Mouse (Mus musculus): ENCODE measurements around the gene Prmt1. TPM values are rescaled to one million over a fixed set of nuclear protein-coding genes. Genes with fewer than 3 reads are reported as not detected.
A peak's percentile ranks its signal among the peaks of the same experiment; 100 is the strongest.

The Prmt1 gene
- 165 and 186 TPM in 2 replicates for polyA plus RNA-seq (2014; fragmentation: Nextera tagmentation; extraction: Ambion mirVana)

- peak within 1 kb of the TSS; percentile 98 for H3K9ac ChIP-seq (replicated peaks; ENCODE audit: low read depth, low read length)
- under 1% methylated on average over 39 of the region's 42 CpGs for WGBS
- H3K4me2 ChIP-seq (replicated peaks; ENCODE audit: low read depth, low read length) = peak within 1 kb of the TSS; percentile 65
- peak within 1 kb of the TSS; percentile 98 for H3K4me3 ChIP-seq (ENCODE audit: low read depth, low read length)
- no peaks in the 10 kb centered on the region for H3K27me3 ChIP-seq (ENCODE audit: control insufficient read depth, insufficient read depth, low read length)
- H3K36me3 ChIP-seq (ENCODE audit: control insufficient read depth, insufficient read depth, low read length) = peaks cover 26% of the 10 kb centered on the region
- H3K27ac ChIP-seq (ENCODE audit: low read length) = peak within 1 kb of the TSS; percentile 95
- ATAC-seq (ENCODE audit: insufficient number of reproducible peaks, insufficient read depth, low FRiP score, low read depth) = peak; percentile 96
- no peaks in the 10 kb centered on the region for H3K9me3 ChIP-seq (ENCODE audit: control insufficient read depth, low read depth, low read length)
- peaks cover 24% of the 10 kb centered on the region for H3K4me1 ChIP-seq (ENCODE audit: control insufficient read depth, insufficient read depth, low read length)
These were observed at the start of gene Prmt1 for GRCm38 (mm10) chr7:44986192-44986878. Gene Prmt1 (minus strand): TSS chr7:44986568.

GRCm38 (mm10) chr7:45035631-45036030, 49.3 kb upstream of the Prmt1 start:
- Histone ChIP-seq H3K9ac (replicated peaks; ENCODE audit: low read depth, low read length) (no peak overlapping the region), H3K4me1 (ENCODE audit: control insufficient read depth, insufficient read depth, low read length) (no peaks in the 10 kb centered on the region), H3K9me3 (ENCODE audit: control insufficient read depth, low read depth, low read length) (no peaks in the 10 kb centered on the region), H3K4me2 (replicated peaks; ENCODE audit: low read depth, low read length) (no peak overlapping the region), H3K27me3 (ENCODE audit: control insufficient read depth, insufficient read depth, low read length) (no peaks in the 10 kb centered on the region), H3K36me3 (ENCODE audit: control insufficient read depth, insufficient read depth, low read length) (peaks cover 92% of the 10 kb centered on the region), H3K4me3 (ENCODE audit: low read depth, low read length) (no peak overlapping the region), H3K27ac (ENCODE audit: low read length) (no peak overlapping the region)
- 85% methylated on average over 3 of the region's 3 CpGs for WGBS
- no peak for ATAC-seq (ENCODE audit: insufficient number of reproducible peaks, insufficient read depth, low FRiP score, low read depth)

GRCm38 (mm10) chr7:45033722-45034359, 47.5 kb upstream of the Prmt1 start:
- Histone ChIP-seq H3K27me3 (ENCODE audit: control insufficient read depth, insufficient read depth, low read length) (no peaks in the 10 kb centered on the region), H3K4me1 (ENCODE audit: control insufficient read depth, insufficient read depth, low read length) (no peaks in the 10 kb centered on the region), H3K4me2 (replicated peaks; ENCODE audit: low read depth, low read length) (no peak overlapping the region), H3K27ac (ENCODE audit: low read length) (no peak overlapping the region), H3K9me3 (ENCODE audit: control insufficient read depth, low read depth, low read length) (no peaks in the 10 kb centered on the region), H3K9ac (replicated peaks; ENCODE audit: low read depth, low read length) (no peak overlapping the region), H3K4me3 (ENCODE audit: low read depth, low read length) (no peak overlapping the region), H3K36me3 (ENCODE audit: control insufficient read depth, insufficient read depth, low read length) (peaks cover 95% of the 10 kb centered on the region)
- no peak for ATAC-seq (ENCODE audit: insufficient number of reproducible peaks, insufficient read depth, low FRiP score, low read depth)
- 97% methylated on average over 19 of the region's 19 CpGs for WGBS

GRCm38 (mm10) chr7:45030857-45031256, 44.5 kb upstream of the Prmt1 start:
- ATAC-seq (ENCODE audit: insufficient number of reproducible peaks, insufficient read depth, low FRiP score, low read depth) = no peak
- H3K9ac ChIP-seq (replicated peaks; ENCODE audit: low read depth, low read length) = no peak overlapping the region
- no peaks in the 10 kb centered on the region for H3K27me3 ChIP-seq (ENCODE audit: control insufficient read depth, insufficient read depth, low read length)
- H3K4me3 ChIP-seq (ENCODE audit: low read depth, low read length) = no peak overlapping the region
- H3K9me3 ChIP-seq (ENCODE audit: control insufficient read depth, low read depth, low read length) = no peaks in the 10 kb centered on the region
- 97% methylated on average over 8 of the region's 8 CpGs for WGBS
- peaks cover 90% of the 10 kb centered on the region for H3K36me3 ChIP-seq (ENCODE audit: control insufficient read depth, insufficient read depth, low read length)
- no peak overlapping the region for H3K4me2 ChIP-seq (replicated peaks; ENCODE audit: low read depth, low read length)
- H3K4me1 ChIP-seq (ENCODE audit: control insufficient read depth, insufficient read depth, low read length) = no peaks in the 10 kb centered on the region
- no peak overlapping the region for H3K27ac ChIP-seq (ENCODE audit: low read length)

- no peak for ATAC-seq (ENCODE audit: insufficient number of reproducible peaks, insufficient read depth, low FRiP score, low read depth)
- Histone ChIP-seq H3K27me3 (ENCODE audit: control insufficient read depth, insufficient read depth, low read length) (no peaks in the 10 kb centered on the region), H3K9ac (replicated peaks; ENCODE audit: low read depth, low read length) (no peak overlapping the region), H3K9me3 (ENCODE audit: control insufficient read depth, low read depth, low read length) (no peaks in the 10 kb centered on the region), H3K36me3 (ENCODE audit: control insufficient read depth, insufficient read depth, low read length) (peaks cover 81% of the 10 kb centered on the region), H3K4me3 (ENCODE audit: low read depth, low read length) (no peak overlapping the region), H3K4me1 (ENCODE audit: control insufficient read depth, insufficient read depth, low read length) (no peaks in the 10 kb centered on the region), H3K27ac (ENCODE audit: low read length) (no peak overlapping the region), H3K4me2 (replicated peaks; ENCODE audit: low read depth, low read length) (no peak overlapping the region)
- WGBS = 92% methylated on average over 6 of the region's 6 CpGs
These were observed 43.6 kb upstream of the Prmt1 start for GRCm38 (mm10) chr7:45029995-45030394.

- Histone ChIP-seq H3K9me3 (ENCODE audit: control insufficient read depth, low read depth, low read length) (no peaks in the 10 kb centered on the region), H3K4me3 (ENCODE audit: low read depth, low read length) (no peak overlapping the region), H3K27ac (ENCODE audit: low read length) (no peak overlapping the region), H3K27me3 (ENCODE audit: control insufficient read depth, insufficient read depth, low read length) (no peaks in the 10 kb centered on the region), H3K36me3 (ENCODE audit: control insufficient read depth, insufficient read depth, low read length) (peaks cover 65% of the 10 kb centered on the region), H3K9ac (replicated peaks; ENCODE audit: low read depth, low read length) (no peak overlapping the region), H3K4me1 (ENCODE audit: control insufficient read depth, insufficient read depth, low read length) (no peaks in the 10 kb centered on the region), H3K4me2 (replicated peaks; ENCODE audit: low read depth, low read length) (no peak overlapping the region)
- no peak for ATAC-seq (ENCODE audit: insufficient number of reproducible peaks, insufficient read depth, low FRiP score, low read depth)
- WGBS = 91% methylated on average over 11 of the region's 11 CpGs
These were observed 42.0 kb upstream of the Prmt1 start for GRCm38 (mm10) chr7:45028351-45028750.

GRCm38 (mm10) chr7:45027761-45028160, 41.4 kb upstream of the Prmt1 start:
- Histone ChIP-seq H3K4me1 (ENCODE audit: control insufficient read depth, insufficient read depth, low read length) (no peaks in the 10 kb centered on the region), H3K9me3 (ENCODE audit: control insufficient read depth, low read depth, low read length) (no peaks in the 10 kb centered on the region), H3K27ac (ENCODE audit: low read length) (no peak overlapping the region), H3K27me3 (ENCODE audit: control insufficient read depth, insufficient read depth, low read length) (no peaks in the 10 kb centered on the region), H3K36me3 (ENCODE audit: control insufficient read depth, insufficient read depth, low read length) (peaks cover 59% of the 10 kb centered on the region), H3K4me2 (replicated peaks; ENCODE audit: low read depth, low read length) (no peak overlapping the region), H3K9ac (replicated peaks; ENCODE audit: low read depth, low read length) (no peak overlapping the region), H3K4me3 (ENCODE audit: low read depth, low read length) (no peak overlapping the region)
- ATAC-seq (ENCODE audit: insufficient number of reproducible peaks, insufficient read depth, low FRiP score, low read depth) = no peak
- WGBS = 82% methylated on average over 9 of the region's 9 CpGs

- peaks cover 46% of the 10 kb centered on the region for H3K36me3 ChIP-seq (ENCODE audit: control insufficient read depth, insufficient read depth, low read length)
- H3K9me3 ChIP-seq (ENCODE audit: control insufficient read depth, low read depth, low read length) = no peaks in the 10 kb centered on the region
- H3K9ac ChIP-seq (replicated peaks; ENCODE audit: low read depth, low read length) = no peak overlapping the region
- H3K27ac ChIP-seq (ENCODE audit: low read length) = no peak overlapping the region
- no peak overlapping the region for H3K4me2 ChIP-seq (replicated peaks; ENCODE audit: low read depth, low read length)
- ATAC-seq (ENCODE audit: insufficient number of reproducible peaks, insufficient read depth, low FRiP score, low read depth) = no peak
- WGBS = 65% methylated on average over 2 of the region's 2 CpGs
- no peaks in the 10 kb centered on the region for H3K27me3 ChIP-seq (ENCODE audit: control insufficient read depth, insufficient read depth, low read length)
- no peaks in the 10 kb centered on the region for H3K4me1 ChIP-seq (ENCODE audit: control insufficient read depth, insufficient read depth, low read length)
- no peak overlapping the region for H3K4me3 ChIP-seq (ENCODE audit: low read depth, low read length)
These were observed 39.9 kb upstream of the Prmt1 start for GRCm38 (mm10) chr7:45026256-45026655.
